Mouse (Mus musculus): ENCODE measurements around the gene Mtg1.

Gene Mtg1

GRCm38 (mm10) chr7:140187721-140188390, 50.5 kb downstream of the Mtg1 start:
- in situ Hi-C loops (cut with MboI), result no loop called here

- in situ Hi-C loops (cut with MboI), result no loop called here
These were observed 51.3 kb downstream of the Mtg1 start for GRCm38 (mm10) chr7:140188391-140189328.

GRCm38 (mm10) chr7:140190435-140190834, 53.1 kb downstream of the Mtg1 start:
- in situ Hi-C loops (cut with MboI), result no loop called here

GRCm38 (mm10) chr7:140192445-140192844, 55.1 kb downstream of the Mtg1 start:
- in situ Hi-C loops (cut with MboI), result no loop called here

GRCm38 (mm10) chr7:140192851-140193250, 55.5 kb downstream of the Mtg1 start:
- in situ Hi-C loops (cut with MboI), result no loop called here

GRCm38 (mm10) chr7:140194031-140194430, 56.7 kb downstream of the Mtg1 start:
- in situ Hi-C loops (cut with MboI), result no loop called here

- in situ Hi-C loops (cut with MboI), result no loop called here
These were observed 58.6 kb downstream of the Mtg1 start for GRCm38 (mm10) chr7:140196002-140196401.

All from mature B cell (primary cell).